Mouse (Mus musculus) neural tube, embryonic 14.5 days (tissue): Measurements from ENCODE around the gene Gm21887. TPM values are rescaled to one million over a fixed set of nuclear protein-coding genes. Genes with fewer than 3 reads are reported as not detected.

Experiments used
- polyA plus RNA-seq: library from polyadenylated mRNA; unstranded; fragments of >200 nt; fragmentation: Nextera tagmentation; extraction: Ambion mirVana; gene quantifications from 2 replicates; pipeline ENCODE4 v1.2.1, GENCODE M21; 2014

The Gm21887 gene
- polyA plus RNA-seq, 1 experiment from 2014 or later: 359 TPM

Other genes starting within 250 kb of the Gm21887 start
- gene 4933400A11Rik, start 230.0 kb upstream of the Gm21887 start, polyA plus RNA-seq: not detected in 2 replicates